Mouse (Mus musculus) megakaryocyte, embryonic 14.5 days (primary cell): ENCODE results near the gene Azgp1.

Experiments used
- FLI1 ChIP-seq: IDR thresholded peaks from 2 replicates; pipeline ENCODE4 v1.6.1; 2012; ENCODE audit warnings: low read length, inconsistent platforms, mixed read lengths
- GATA1 ChIP-seq: IDR thresholded peaks from 3 replicates; pipeline ENCODE4 v1.6.1; 2012; ENCODE audit warnings: mixed read lengths, low read length, inconsistent platforms, borderline replicate concordance

GRCm38 (mm10) chr5:138009437-138009836 lies 28.1 kb downstream of the Azgp1 start:
- TF ChIP-seq GATA1 (no peak), FLI1 (no peak)
